18 mouse cellular contexts compared by ENCODE assay signal in the genomic region with DNA sequence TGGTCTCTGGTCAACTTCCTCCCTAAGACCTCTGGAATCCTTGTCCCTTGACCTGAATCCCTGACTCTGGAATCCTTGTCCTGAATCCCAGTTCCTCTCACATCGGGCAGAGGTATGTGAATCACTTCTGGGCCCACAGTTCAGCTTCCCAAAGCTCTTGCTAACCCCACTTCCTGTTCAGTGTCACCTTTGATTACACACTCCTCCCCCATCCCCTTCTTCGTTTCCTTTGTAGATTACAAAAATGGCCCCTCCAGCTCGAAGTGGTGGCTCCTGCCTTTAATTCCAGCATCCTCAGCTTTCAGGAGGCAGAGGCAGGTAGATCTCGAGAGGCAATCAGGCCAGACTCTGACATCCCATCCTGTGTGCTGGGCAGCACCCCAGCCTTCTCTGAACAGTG. TPM values are rescaled to one million over a fixed set of nuclear protein-coding genes. Genes with fewer than 3 reads are reported as not detected.
DNase-seq lines count a peak whose midpoint lies in the region; ATAC-seq lines count a peak whose summit lies in the region.
"Had no signal": no experiment of that assay in that cellular context is flagged by ENCODE, and none has a peak within 500 bp of the region (broad histone marks: within the 10 kb centered on the region; RNA-seq: fewer than 3 reads in every experiment).

No protein-coding gene starts in this region.

- DNase-seq in embryonic facial prominence, embryonic 14.5 days (ENCODE audit: low spot score), result no peak
- peak; percentile 63 for DNase-seq in naive thymus-derived CD4-positive, alpha-beta T cell, adult 2 months (ENCODE audit: low read depth)
- DNase-seq in adrenal gland, adult 8-10 months, result no peak
- DNase-seq: adrenal gland, postnatal 25 days; cerebellum, adult 2 months; kidney, postnatal 4 days; lung, postnatal 36 days; right cerebral cortex, postnatal 25 days had no signal

- H3K27me3 ChIP-seq in kidney, embryonic 14.5 days (ENCODE audit: control insufficient read depth, insufficient read depth, low read length), result peaks cover 20% of the 10 kb centered on the region
- peaks cover 32% of the 10 kb centered on the region for H3K27me3 ChIP-seq in kidney, embryonic 16.5 days (ENCODE audit: insufficient read depth, low read length)
- peaks cover 45% of the 10 kb centered on the region for H3K27me3 ChIP-seq in embryonic facial prominence, embryonic 14.5 days (replicated peaks; ENCODE audit: control insufficient read depth, insufficient read depth, low read length)
- H3K27me3 ChIP-seq in forebrain, embryonic 15.5 days, result peaks cover 47% of the 10 kb centered on the region

- no peak overlapping the region for H3K27ac ChIP-seq in kidney, embryonic 14.5 days (ENCODE audit: low read depth, low read length)
- H3K27ac ChIP-seq in kidney, embryonic 16.5 days (ENCODE audit: low read length), result no peak overlapping the region
- no peak overlapping the region for H3K27ac ChIP-seq in embryonic facial prominence, embryonic 14.5 days (replicated peaks; ENCODE audit: low read depth, low read length)
- no peak overlapping the region for H3K27ac ChIP-seq in forebrain, embryonic 15.5 days (replicated peaks)
- H3K27ac ChIP-seq: forebrain, embryonic 12.5 days; heart, embryonic 15.5 days; midbrain, embryonic 12.5 days had no signal

- no peak for ATAC-seq in kidney, embryonic 14.5 days (ENCODE audit: low FRiP score, low TSS enrichment)
- ATAC-seq in kidney, embryonic 16.5 days (ENCODE audit: low FRiP score, low TSS enrichment), result no peak
- peak; percentile 79 for ATAC-seq in CD4-positive, CD25-positive, alpha-beta regulatory T cell, adult 4 months
- no peak for ATAC-seq in embryonic facial prominence, embryonic 14.5 days (ENCODE audit: low read depth)
- no peak for ATAC-seq in forebrain, embryonic 15.5 days (replicated peaks)

- H3K36me3 ChIP-seq in kidney, embryonic 14.5 days (ENCODE audit: control insufficient read depth, insufficient read depth, low read length), result no peaks in the 10 kb centered on the region
- no peaks in the 10 kb centered on the region for H3K36me3 ChIP-seq in kidney, embryonic 16.5 days (ENCODE audit: insufficient read depth, low read length)
- no peaks in the 10 kb centered on the region for H3K36me3 ChIP-seq in embryonic facial prominence, embryonic 14.5 days (ENCODE audit: control insufficient read depth, insufficient read depth, low read length)
- H3K36me3 ChIP-seq in forebrain, embryonic 15.5 days, result no peaks in the 10 kb centered on the region
- H3K36me3 ChIP-seq: forebrain, embryonic 12.5 days; heart, embryonic 15.5 days; hindbrain, embryonic 10.5 days; midbrain, embryonic 12.5 days had no signal

- WGBS in kidney, embryonic 14.5 days, result 52% methylated on average over 4 of the region's 4 CpGs
- WGBS in kidney, embryonic 16.5 days, result 50% methylated on average over 4 of the region's 4 CpGs
- 49% methylated on average over 4 of the region's 4 CpGs for WGBS in embryonic facial prominence, embryonic 14.5 days
- WGBS in forebrain, embryonic 15.5 days, result 74% methylated on average over 4 of the region's 4 CpGs

- H3K9ac ChIP-seq in kidney, embryonic 14.5 days (ENCODE audit: low read depth, low read length), result no peak overlapping the region
- no peak overlapping the region for H3K9ac ChIP-seq in kidney, embryonic 16.5 days (replicated peaks; ENCODE audit: low read length)
- H3K9ac ChIP-seq in embryonic facial prominence, embryonic 14.5 days (ENCODE audit: low read depth, low read length), result no peak overlapping the region
- H3K9ac ChIP-seq in forebrain, embryonic 15.5 days (replicated peaks), result no peak overlapping the region

- H3K4me1 ChIP-seq in kidney, embryonic 14.5 days (ENCODE audit: control insufficient read depth, insufficient read depth, low read length), result peaks cover 7% of the 10 kb centered on the region
- H3K4me1 ChIP-seq in kidney, embryonic 16.5 days (ENCODE audit: insufficient read depth, low read length), result peaks cover 57% of the 10 kb centered on the region
- peaks cover 4% of the 10 kb centered on the region; the same call in 1 of the 2 replicates for H3K4me1 ChIP-seq in embryonic facial prominence, embryonic 14.5 days (ENCODE audit: control insufficient read depth, insufficient read depth, low read length)
- H3K4me1 ChIP-seq in forebrain, embryonic 15.5 days, result peaks cover 19% of the 10 kb centered on the region

- peak overlapping the region; percentile 92; the same call in 1 of the 2 replicates for H3K4me2 ChIP-seq in kidney, embryonic 14.5 days (replicated peaks; ENCODE audit: low read depth, low read length)
- H3K4me2 ChIP-seq in kidney, embryonic 16.5 days (replicated peaks; ENCODE audit: low read depth, low read length), result no peak overlapping the region
- 0 out of 2 replicates have a peak overlapping the region, but pooled peaks have one; percentile 82 for H3K4me2 ChIP-seq in embryonic facial prominence, embryonic 14.5 days (ENCODE audit: low read depth, low read length)
- no peak overlapping the region for H3K4me2 ChIP-seq in forebrain, embryonic 15.5 days (replicated peaks)

- no peak overlapping the region for H3K4me3 ChIP-seq in kidney, embryonic 14.5 days (ENCODE audit: low read length)
- no peak overlapping the region for H3K4me3 ChIP-seq in kidney, embryonic 16.5 days (ENCODE audit: low read length)
- H3K4me3 ChIP-seq in embryonic facial prominence, embryonic 14.5 days (ENCODE audit: low read depth, low read length), result no peak overlapping the region
- no peak overlapping the region for H3K4me3 ChIP-seq in forebrain, embryonic 15.5 days

- H3K9me3 ChIP-seq in kidney, embryonic 14.5 days (ENCODE audit: control insufficient read depth, low read length), result no peaks in the 10 kb centered on the region
- H3K9me3 ChIP-seq in kidney, embryonic 16.5 days (ENCODE audit: low read length), result no peaks in the 10 kb centered on the region
- no peaks in the 10 kb centered on the region for H3K9me3 ChIP-seq in embryonic facial prominence, embryonic 14.5 days (ENCODE audit: control insufficient read depth, low read length)
- H3K9me3 ChIP-seq in forebrain, embryonic 15.5 days, result no peaks in the 10 kb centered on the region
- H3K9me3 ChIP-seq: forebrain, embryonic 12.5 days; heart, embryonic 15.5 days; hindbrain, embryonic 10.5 days; midbrain, embryonic 12.5 days had no signal

RNA-seq across cellular contexts. Expression of gene Lad1, which starts 0.8 kb away (rescaled TPM):
- 12.1 and 19.5 TPM in 2 replicates for polyA plus RNA-seq in kidney, embryonic 14.5 days (2014; fragmentation: Nextera tagmentation; extraction: Ambion mirVana)
- polyA plus RNA-seq in kidney, embryonic 16.5 days (2015; fragmentation: Nextera tagmentation; extraction: Ambion mirVana), result 29.1 and 30.8 TPM in 2 replicates
- polyA plus RNA-seq in CD4-positive, CD25-positive, alpha-beta regulatory T cell, adult 4 months (2017; shearing (Covaris generic)), result 10 to 100 TPM in 1 of 2 experiments, 1 to 10 TPM in 1; 9.2 to 13.6 TPM
- polyA plus RNA-seq in embryonic facial prominence, embryonic 14.5 days (2014; fragmentation: Nextera tagmentation; extraction: Ambion mirVana), result 16.6 and 21.7 TPM in 2 replicates
- under 1 TPM; 0.08 to 0.23 (median 0.18) TPM for total RNA-seq in adrenal gland, adult 8-10 months (2022)
- 0.33 and 0.37 TPM in 2 replicates for polyA plus RNA-seq in forebrain, embryonic 15.5 days (2015; fragmentation: Nextera tagmentation; extraction: Ambion mirVana)
- total RNA-seq: adrenal gland, postnatal 25 days; common myeloid progenitor, adult 5-6 weeks; granulocyte monocyte progenitor cell, adult 5-6 weeks had no signal

RNA-seq across cellular contexts. Expression of gene Tnnt2, which starts 18.6 kb away (rescaled TPM):
- 2.0 and 2.3 TPM in 2 replicates for polyA plus RNA-seq in kidney, embryonic 14.5 days (2014; fragmentation: Nextera tagmentation; extraction: Ambion mirVana)
- 9.4 and 37.2 TPM in 2 replicates for polyA plus RNA-seq in kidney, embryonic 16.5 days (2015; fragmentation: Nextera tagmentation; extraction: Ambion mirVana)
- polyA plus RNA-seq in CD4-positive, CD25-positive, alpha-beta regulatory T cell, adult 4 months (2017; shearing (Covaris generic)), result 1 to 10 TPM in 1 of 2 experiments, under 1 TPM in 1; 0.83 to 1.4 TPM
- polyA plus RNA-seq in embryonic facial prominence, embryonic 14.5 days (2014; fragmentation: Nextera tagmentation; extraction: Ambion mirVana), result 193 and 213 TPM in 2 replicates
- total RNA-seq in adrenal gland, adult 8-10 months (2022), result 1 to 10 TPM; 2.2 to 5.5 (median 2.6) TPM
- 0.75 and 5.7 TPM in 2 replicates for polyA plus RNA-seq in forebrain, embryonic 15.5 days (2015; fragmentation: Nextera tagmentation; extraction: Ambion mirVana)
- total RNA-seq: common myeloid progenitor, adult 5-6 weeks; granulocyte monocyte progenitor cell, adult 5-6 weeks had no signal

RNA-seq across cellular contexts. Expression of gene Tnni1, which starts 38.4 kb away (rescaled TPM):
- 18.3 and 20.3 TPM in 2 replicates for polyA plus RNA-seq in kidney, embryonic 14.5 days (2014; fragmentation: Nextera tagmentation; extraction: Ambion mirVana)
- polyA plus RNA-seq in kidney, embryonic 16.5 days (2015; fragmentation: Nextera tagmentation; extraction: Ambion mirVana), result 21.9 and 23.5 TPM in 2 replicates
- not detected for polyA plus RNA-seq in CD4-positive, CD25-positive, alpha-beta regulatory T cell, adult 4 months (2017; shearing (Covaris generic))
- polyA plus RNA-seq in embryonic facial prominence, embryonic 14.5 days (2014; fragmentation: Nextera tagmentation; extraction: Ambion mirVana), result 637 and 738 TPM in 2 replicates
- total RNA-seq in adrenal gland, adult 8-10 months (2022), result under 1 TPM in 1 of 4 experiments, not detected in 3; 0.35 TPM
- 0.45 and 1.3 TPM in 2 replicates for polyA plus RNA-seq in forebrain, embryonic 15.5 days (2015; fragmentation: Nextera tagmentation; extraction: Ambion mirVana)
- total RNA-seq: adrenal gland, postnatal 25 days; common myeloid progenitor, adult 5-6 weeks; granulocyte monocyte progenitor cell, adult 5-6 weeks had no signal

RNA-seq across cellular contexts. Expression of gene Phlda3, which starts 51.7 kb away (rescaled TPM):
- 85.6 and 102 TPM in 2 replicates for polyA plus RNA-seq in kidney, embryonic 14.5 days (2014; fragmentation: Nextera tagmentation; extraction: Ambion mirVana)
- polyA plus RNA-seq in kidney, embryonic 16.5 days (2015; fragmentation: Nextera tagmentation; extraction: Ambion mirVana), result 79.6 and 87.5 TPM in 2 replicates
- under 1 TPM; 0.58 to 0.98 TPM for polyA plus RNA-seq in CD4-positive, CD25-positive, alpha-beta regulatory T cell, adult 4 months (2017; shearing (Covaris generic))
- 80.1 and 90.4 TPM in 2 replicates for polyA plus RNA-seq in embryonic facial prominence, embryonic 14.5 days (2014; fragmentation: Nextera tagmentation; extraction: Ambion mirVana)
- 10 to 100 TPM; 33.0 to 80.7 (median 38.4) TPM for total RNA-seq in adrenal gland, adult 8-10 months (2022)
- polyA plus RNA-seq in forebrain, embryonic 15.5 days (2015; fragmentation: Nextera tagmentation; extraction: Ambion mirVana), result 15.5 and 16.8 TPM in 2 replicates

Comparison
In these comparisons a context has a peak if more than half of its experiments do, and no peak if none do; other contexts are left out.
1. H3K4me2 ChIP-seq: peak in kidney, embryonic 14.5 days (single experiment) and embryonic facial prominence, embryonic 14.5 days (single experiment); none in kidney, embryonic 16.5 days (single experiment) and forebrain, embryonic 15.5 days (single experiment).
2. RNA of gene Tnni1, which starts 38.4 kb away (polyA plus RNA-seq): 637 to 738 TPM in embryonic facial prominence, embryonic 14.5 days; 21.9 to 23.5 TPM in kidney, embryonic 16.5 days, 18.3 to 20.3 TPM in kidney, embryonic 14.5 days, 0.45 to 1.3 TPM in forebrain, embryonic 15.5 days and not detected in CD4-positive, CD25-positive, alpha-beta regulatory T cell, adult 4 months; every median in the first group is over 10 times any median in the second.